Mouse (Mus musculus) kidney, adult 2 months (tissue): ENCODE data around the gene Btbd2. TPM values are rescaled to one million over a fixed set of nuclear protein-coding genes. Genes with fewer than 3 reads are reported as not detected.
"Not testable (repeated sequence)": the region's sequence is repeated elsewhere in the genome, so short reads cannot be mapped to it uniquely, and the experiment has no call there.

Source experiments
- DNase-seq: peaks from one replicate; pipeline ENCODE4 v3.0.0; 2021
- H3K27ac ChIP-seq: fragments of 200-500 bp; 2 replicates; pipeline ENCODE4 v1.5.1; 2012; ENCODE audit warnings: low read depth, low read length, control low read depth, inconsistent platforms; ENCODE audit not compliant: insufficient read depth
- H3K27me3 ChIP-seq: fragments of 200-500 bp; replicated peaks from 2 replicates; pipeline ENCODE4 v1.6.1; 2012; ENCODE audit warnings: mild to moderate bottlenecking, moderate library complexity, low read length, inconsistent platforms; ENCODE audit not compliant: control insufficient read depth, insufficient read depth
- H3K36me3 ChIP-seq: fragments of 200-500 bp; 2 replicates; pipeline ENCODE4 v1.6.1; 2012; ENCODE audit warnings: mild to moderate bottlenecking, moderate library complexity, low read length, inconsistent platforms; ENCODE audit not compliant: control insufficient read depth, insufficient read depth
- H3K4me1 ChIP-seq: fragments of 200-500 bp; 2 replicates; pipeline ENCODE4 v1.6.1; 2011; ENCODE audit warnings: low read length; ENCODE audit not compliant: control insufficient read depth, insufficient read depth
- H3K4me3 ChIP-seq: fragments of 200-500 bp; 2 replicates; pipeline ENCODE4 v1.5.1; 2011; ENCODE audit warnings: mild to moderate bottlenecking, low read depth, low read length, control low read depth; ENCODE audit not compliant: insufficient read depth
- CTCF ChIP-seq: fragments of 200-500 bp; conservative IDR thresholded peaks from 2 replicates; pipeline ENCODE4 v1.5.1; 2011; ENCODE audit warnings: low read depth, mild to moderate bottlenecking, control low read depth, low read length, moderate library complexity, mixed read lengths; ENCODE audit not compliant: insufficient read depth, insufficient read length
- POLR2A ChIP-seq: fragments of 200-500 bp; IDR thresholded peaks from one replicate; pipeline ENCODE4 v1.6.1; 2011; ENCODE audit warnings: low read depth, low read length, control low read depth
- WGBS: fragments of 180-500 bp; shearing (Covaris S2); methylation state at CpG from one replicate; pipeline ENCODE4 v1.1.7; 2018; 5-methylcytosine and 5-hydroxymethylcytosine counted together
- polyA plus RNA-seq: library from polyadenylated mRNA; depleted of rRNA; stranded (reverse); fragments of >200 nt; gene quantifications from 2 replicates; pipeline ENCODE4 v1.2.3, GENCODE M21; 2012

Btbd2 gene
- polyA plus RNA-seq, 1 experiment: 77.7 TPM

DNA sequence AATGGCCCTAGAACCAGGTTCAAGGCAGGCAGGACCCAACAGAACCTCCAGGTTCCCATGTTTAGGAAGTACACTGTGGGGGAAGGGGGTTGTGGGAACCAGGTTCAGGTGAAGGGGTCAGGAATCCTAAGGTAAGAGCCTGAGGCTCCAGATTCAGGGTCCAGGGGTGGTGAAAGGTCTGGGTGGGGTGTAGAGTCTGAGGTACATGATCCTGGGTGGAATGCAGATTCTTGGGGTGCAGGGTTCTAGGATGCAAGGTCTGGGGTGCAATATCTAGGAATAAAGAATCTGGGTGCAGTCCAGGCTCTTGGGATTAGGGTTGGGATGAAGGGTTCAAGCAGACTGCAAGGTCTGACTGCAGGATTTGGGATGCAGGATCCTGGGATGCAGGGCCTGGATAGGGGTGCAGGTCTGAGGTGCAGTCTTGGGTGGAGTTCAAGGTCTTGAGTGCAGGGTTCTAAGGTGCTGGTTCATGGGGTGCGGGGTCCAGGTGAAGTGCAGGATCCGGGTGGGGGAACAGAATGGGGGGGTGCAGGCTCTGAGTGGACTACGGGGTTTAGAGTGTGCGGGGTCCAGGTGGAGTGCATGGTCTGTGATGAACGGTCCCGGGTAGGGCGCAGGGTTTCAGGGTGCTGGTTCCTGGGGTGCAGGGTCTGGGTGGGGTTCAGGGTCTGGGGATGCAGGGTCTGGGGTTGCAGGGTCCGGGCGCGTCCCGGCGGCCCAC lies 1.3 kb downstream of the Btbd2 start:
- Histone ChIP-seq H3K27ac (no peak overlapping the region), H3K27me3 (no peaks in the 10 kb centered on the region), H3K4me1 (peaks cover 35% of the 10 kb centered on the region), H3K36me3 (no peaks in the 10 kb centered on the region), H3K4me3 (peak overlapping the region; percentile 88)
- no peak for TF ChIP-seq CTCF
- TF ChIP-seq POLR2A: no peak
- DNase-seq: no peak
- WGBS: 3% methylated on average over 12 of the region's 12 CpGs

DNA sequence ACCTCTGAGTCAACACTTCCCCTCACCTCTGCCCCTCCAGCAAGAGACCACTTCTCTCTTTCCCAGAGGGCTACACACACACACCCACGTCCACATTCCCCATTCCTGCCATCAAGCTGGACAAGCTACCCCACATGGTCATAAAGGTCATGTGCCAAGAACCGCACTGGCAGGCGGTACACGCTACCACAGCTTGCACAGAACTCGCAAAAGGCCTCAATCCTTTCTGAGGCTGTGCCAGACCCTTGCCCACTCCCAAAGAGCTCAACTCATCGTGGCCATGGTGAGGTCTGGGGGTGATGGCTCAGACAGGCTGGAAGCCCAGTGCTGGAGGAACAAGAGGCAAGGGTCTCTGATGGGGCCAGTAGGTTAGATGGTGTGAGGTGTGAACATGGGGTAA lies 2.0 kb downstream of the Btbd2 start:
- DNase-seq: no peak
- Histone ChIP-seq H3K4me3 (no peak overlapping the region), H3K27ac (no peak overlapping the region), H3K36me3 (no peaks in the 10 kb centered on the region), H3K4me1 (peaks cover 35% of the 10 kb centered on the region), H3K27me3 (no peaks in the 10 kb centered on the region)
- WGBS: 47% methylated on average over 6 of the region's 6 CpGs
- no peak for TF ChIP-seq POLR2A
- no peak for TF ChIP-seq CTCF

GRCm38 (mm10) chr10:80653156-80653720 lies 3.6 kb downstream of the Btbd2 start:
- no peak for DNase-seq
- WGBS: 75% methylated on average over 6 of the region's 6 CpGs
- Histone ChIP-seq H3K27me3 (no peaks in the 10 kb centered on the region), H3K36me3 (no peaks in the 10 kb centered on the region), H3K4me3 (no peak overlapping the region), H3K4me1 (peaks cover 26% of the 10 kb centered on the region), H3K27ac (no peak overlapping the region)
- no peak for TF ChIP-seq CTCF
- TF ChIP-seq POLR2A: no peak

GRCm38 (mm10) chr10:80650392-80650791 lies 6.5 kb downstream of the Btbd2 start:
- no peak for DNase-seq
- H3K27ac ChIP-seq: no peak overlapping the region
- TF ChIP-seq POLR2A: no peak
- TF ChIP-seq CTCF: no peak
- H3K4me3 ChIP-seq: no peak overlapping the region
- WGBS: 86% methylated on average over 10 of the region's 10 CpGs
- no peaks in the 10 kb centered on the region for H3K36me3 ChIP-seq
- no peaks in the 10 kb centered on the region for H3K27me3 ChIP-seq
- peaks cover 14% of the 10 kb centered on the region for H3K4me1 ChIP-seq

GRCm38 (mm10) chr10:80649910-80650309 lies 7.0 kb downstream of the Btbd2 start:
- 93% methylated on average over 6 of the region's 6 CpGs for WGBS
- not testable (repeated sequence) for H3K27ac ChIP-seq, H3K36me3 ChIP-seq, H3K4me3 ChIP-seq, H3K27me3 ChIP-seq, DNase-seq, H3K4me1 ChIP-seq

DNA sequence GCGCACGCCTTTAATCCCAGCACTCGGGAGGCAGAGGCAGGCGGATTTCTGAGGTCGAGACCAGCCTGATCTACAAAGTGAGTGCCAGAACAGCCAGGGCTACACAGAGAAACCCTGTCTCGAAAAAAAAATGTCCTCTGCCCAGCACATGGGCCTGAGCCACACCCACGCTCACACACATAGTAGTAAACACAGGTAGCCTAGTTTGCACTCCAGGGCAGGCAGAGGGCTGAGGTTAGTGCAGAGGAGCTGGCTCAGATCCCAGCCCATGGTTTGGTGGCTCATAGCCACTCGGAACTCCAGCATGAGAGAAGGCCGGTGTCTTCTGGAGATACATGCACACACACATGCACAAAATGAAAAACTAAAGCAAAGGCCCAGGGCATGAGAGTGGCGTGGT lies 9.9 kb downstream of the Btbd2 start:
- no peak overlapping the region for H3K4me3 ChIP-seq
- H3K4me1 ChIP-seq: no peaks in the 10 kb centered on the region
- H3K27me3 ChIP-seq: no peaks in the 10 kb centered on the region
- H3K36me3 ChIP-seq: peaks cover 2% of the 10 kb centered on the region
- 85% methylated on average over 10 of the region's 10 CpGs for WGBS
- TF ChIP-seq POLR2A (no peak), CTCF (no peak)
- DNase-seq: no peak
- no peak overlapping the region for H3K27ac ChIP-seq

- Histone ChIP-seq H3K4me1 (no peaks in the 10 kb centered on the region), H3K27ac (no peak overlapping the region), H3K4me3 (no peak overlapping the region), H3K36me3 (peaks cover 3% of the 10 kb centered on the region), H3K27me3 (no peaks in the 10 kb centered on the region)
- WGBS: 34% methylated on average over 6 of the region's 6 CpGs
- peak; percentile 82 for DNase-seq
- TF ChIP-seq POLR2A (no peak), CTCF (no peak)
Observed at GRCm38 (mm10) chr10:80635345-80635744, 21.5 kb downstream of the Btbd2 start.
